Mouse (Mus musculus) limb, embryonic 14.5 days (tissue): ENCODE measurements around the gene Bach2. TPM values are rescaled to one million over a fixed set of nuclear protein-coding genes. Genes with fewer than 3 reads are reported as not detected.

ENCODE experiments used
- ATAC-seq: fragments of 200-750 bp; cut with Nextera tagmentation; 2 replicates; pipeline ENCODE4 v1.8.0; 2017; ENCODE audit warnings: low read depth, moderate number of reproducible peaks, moderate TSS enrichment; ENCODE audit not compliant: low FRiP score
- DNase-seq: peaks from one replicate; pipeline ENCODE4 v3.0.0-alpha.2; 2015; ENCODE audit warnings: low spot score
- H3K27ac ChIP-seq: fragments of 300-500 bp; sonication (generic); replicated peaks from 2 replicates; pipeline ENCODE4 v1.5.1; 2014; ENCODE audit warnings: low read depth, mild to moderate bottlenecking, low read length, moderate library complexity, mixed read lengths
- H3K27me3 ChIP-seq: fragments of 300-500 bp; sonication (generic); 2 replicates; pipeline ENCODE4 v1.6.1; 2014; ENCODE audit warnings: low read length, mixed read lengths; ENCODE audit not compliant: control insufficient read depth, insufficient read depth
- H3K36me3 ChIP-seq: fragments of 300-500 bp; sonication (generic); 2 replicates; pipeline ENCODE4 v1.6.1; 2014; ENCODE audit warnings: mild to moderate bottlenecking, low read length, moderate library complexity, mixed read lengths; ENCODE audit not compliant: control insufficient read depth, insufficient read depth
- H3K4me1 ChIP-seq: fragments of 300-500 bp; sonication (generic); 2 replicates; pipeline ENCODE4 v1.6.1; 2014; ENCODE audit warnings: antibody characterized with exemption, low read length, mixed read lengths; ENCODE audit not compliant: control insufficient read depth, insufficient read depth
- H3K4me2 ChIP-seq: fragments of 300-500 bp; sonication (generic); replicated peaks from 2 replicates; pipeline ENCODE4 v1.6.1; 2014; ENCODE audit warnings: low read depth, mild to moderate bottlenecking, low read length, moderate library complexity; ENCODE audit not compliant: severe bottlenecking
- H3K4me3 ChIP-seq: fragments of 300-500 bp; sonication (generic); replicated peaks from 2 replicates; pipeline ENCODE4 v1.5.1; 2014; ENCODE audit warnings: low read length
- H3K9ac ChIP-seq: fragments of 300-500 bp; sonication (generic); 2 replicates; pipeline ENCODE4 v1.6.1; 2014; ENCODE audit warnings: mild to moderate bottlenecking, low read depth, low read length, moderate library complexity; ENCODE audit not compliant: severe bottlenecking
- H3K9me3 ChIP-seq: fragments of 300-500 bp; sonication (generic); 2 replicates; pipeline ENCODE4 v1.6.1; 2016; ENCODE audit warnings: low read length; ENCODE audit not compliant: control insufficient read depth
- POLR2A ChIP-seq: fragments of 200-500 bp; IDR thresholded peaks from 2 replicates; pipeline ENCODE4 v1.8.0; 2012; ENCODE audit warnings: inconsistent platforms, mild to moderate bottlenecking, moderate library complexity, borderline replicate concordance; ENCODE audit not compliant: insufficient read depth, insufficient read length; ENCODE audit errors: extremely low read depth
- WGBS: fragments of 180-500 bp; shearing (Covaris S2); extraction: QIAGEN DNeasy Blood & Tissue Kit; methylation state at CpG from one replicate; pipeline ENCODE4 v1.1.7; 2014; 5-methylcytosine and 5-hydroxymethylcytosine counted together
- polyA plus RNA-seq, 2 experiments: library from polyadenylated mRNA; depleted of rRNA in 1 of 2; stranded (reverse) in 1 of 2; unstranded in 1 of 2; fragments of >200 nt; fragmentation: Nextera tagmentation in 1 of 2; extraction: Ambion mirVana in 1 of 2; gene quantifications; 2 replicates each; pipeline versions ENCODE4 v1.2.1 to v1.2.3; 2012 to 2014

The Bach2 gene
- polyA plus RNA-seq, 2 experiments: 6.0 to 9.6 TPM

DNA sequence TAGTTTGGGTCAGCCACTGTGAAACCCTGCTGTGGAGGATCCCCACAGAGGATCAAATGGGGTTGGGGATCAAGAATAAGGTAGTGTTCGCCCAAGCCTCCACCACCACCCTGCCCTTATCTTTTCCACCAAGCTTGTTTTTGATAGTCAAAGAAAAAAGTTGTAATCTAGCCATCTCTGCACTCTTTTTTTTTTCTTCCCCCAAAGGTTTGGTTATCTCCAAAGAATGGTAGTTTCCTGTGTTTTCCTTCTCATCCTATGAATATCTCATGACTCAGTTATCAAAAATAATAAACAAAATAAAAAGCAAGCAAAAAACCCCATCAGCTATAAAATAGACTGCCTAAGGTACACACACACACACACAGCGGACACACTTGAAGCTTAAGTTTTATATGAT, 28.6 kb upstream of the Bach2 start:
- Histone ChIP-seq H3K9ac (no peak overlapping the region), H3K9me3 (no peaks in the 10 kb centered on the region), H3K4me2 (no peak overlapping the region), H3K27ac (no peak overlapping the region), H3K36me3 (no peaks in the 10 kb centered on the region), H3K4me3 (no peak overlapping the region), H3K27me3 (no peaks in the 10 kb centered on the region), H3K4me1 (peaks cover 7% of the 10 kb centered on the region)
- no peak for TF ChIP-seq POLR2A
- DNase-seq (no peak), ATAC-seq (no peak)
- WGBS: 86% methylated on average over 2 of the region's 2 CpGs

DNA sequence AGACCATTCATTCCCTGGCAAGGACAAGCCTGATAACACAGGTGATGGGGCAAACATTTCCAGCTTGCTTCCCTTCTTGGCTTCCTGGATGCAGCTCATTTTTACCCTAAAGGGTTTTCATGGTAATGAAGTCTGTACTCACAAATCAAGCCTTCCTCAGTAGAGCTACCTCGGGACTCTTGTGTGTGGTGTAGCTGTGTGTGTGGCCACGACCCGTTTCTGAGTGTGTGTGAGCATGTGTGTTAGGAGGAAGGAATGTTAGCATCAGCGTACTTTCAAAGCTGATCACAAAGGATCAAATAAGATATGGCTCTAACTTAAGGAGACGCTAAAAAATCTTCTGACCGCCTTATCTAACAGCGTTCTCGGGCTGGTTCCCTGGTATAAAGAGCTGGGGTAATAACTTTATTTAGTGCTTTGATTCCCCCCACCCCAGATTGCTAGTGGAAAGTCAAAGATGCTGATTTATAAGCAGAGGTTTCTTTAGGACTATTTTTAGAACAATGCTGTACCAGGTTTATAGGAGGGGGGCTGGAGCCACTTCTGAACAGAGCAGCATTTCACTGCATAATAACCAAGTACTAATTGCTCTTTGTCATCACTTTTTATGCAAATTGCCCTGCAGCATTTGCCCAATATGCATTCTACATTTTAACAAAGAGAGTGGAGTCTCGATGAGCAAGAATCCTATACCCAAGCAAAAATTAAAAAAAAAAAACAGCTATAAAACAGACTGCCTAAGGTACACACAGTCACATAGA, 28.0 kb upstream of the Bach2 start:
- H3K4me1 ChIP-seq: peaks cover 7% of the 10 kb centered on the region
- no peak for ATAC-seq
- WGBS: 49% methylated on average over 9 of the region's 9 CpGs
- H3K9ac ChIP-seq: no peak overlapping the region
- no peaks in the 10 kb centered on the region for H3K27me3 ChIP-seq
- no peak for DNase-seq
- no peak overlapping the region for H3K4me2 ChIP-seq
- no peaks in the 10 kb centered on the region for H3K36me3 ChIP-seq
- H3K9me3 ChIP-seq: no peaks in the 10 kb centered on the region
- no peak overlapping the region for H3K27ac ChIP-seq
- H3K4me3 ChIP-seq: no peak overlapping the region
- no peak for TF ChIP-seq POLR2A

DNA sequence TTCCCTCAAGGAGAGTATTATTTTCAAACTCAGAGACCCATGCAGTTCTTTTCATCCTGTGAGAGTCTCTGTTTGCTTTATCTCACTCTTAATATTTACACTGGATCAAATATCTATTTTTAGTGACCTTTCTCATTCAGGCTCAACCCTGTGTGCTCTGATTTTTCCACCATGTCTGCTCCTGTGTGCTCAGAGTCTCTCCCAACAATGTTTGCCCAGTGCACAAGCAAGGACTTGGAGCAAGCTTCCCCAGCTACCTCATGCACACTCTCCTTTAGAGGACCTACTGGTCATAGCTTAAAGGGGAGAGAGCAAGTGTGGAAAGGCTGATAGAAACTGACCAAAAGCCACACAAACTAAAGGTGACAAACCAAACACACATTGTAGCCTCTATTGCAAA, 26.0 kb upstream of the Bach2 start:
- H3K27me3 ChIP-seq: no peaks in the 10 kb centered on the region
- H3K4me3 ChIP-seq: no peak overlapping the region
- H3K4me1 ChIP-seq: peaks cover 7% of the 10 kb centered on the region
- no peak overlapping the region for H3K27ac ChIP-seq
- no peak for DNase-seq
- H3K9ac ChIP-seq: no peak overlapping the region
- no peak for TF ChIP-seq POLR2A
- no peaks in the 10 kb centered on the region for H3K9me3 ChIP-seq
- no peaks in the 10 kb centered on the region for H3K36me3 ChIP-seq
- H3K4me2 ChIP-seq: no peak overlapping the region
- ATAC-seq: no peak

DNA sequence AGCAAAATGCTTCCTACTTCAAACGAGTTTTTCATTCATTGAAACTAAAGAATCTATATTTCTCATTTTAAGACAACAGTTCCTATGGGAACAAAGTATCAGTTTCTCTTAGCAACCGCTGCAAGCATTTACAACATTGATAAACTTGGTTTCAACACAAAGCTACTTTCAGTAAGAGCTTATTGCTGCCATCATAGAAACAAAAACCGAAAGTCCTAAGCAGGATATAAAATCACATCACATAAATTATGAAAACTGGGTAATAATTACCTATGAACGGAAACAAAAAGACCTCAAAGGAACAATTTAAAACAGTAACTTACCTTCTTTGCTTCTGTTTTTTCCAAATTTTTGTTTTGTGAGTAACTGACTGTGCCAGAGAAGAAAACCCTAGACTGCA, 22.1 kb upstream of the Bach2 start:
- Histone ChIP-seq H3K4me3 (no peak overlapping the region), H3K9ac (no peak overlapping the region), H3K27ac (no peak overlapping the region), H3K27me3 (no peaks in the 10 kb centered on the region), H3K9me3 (no peaks in the 10 kb centered on the region), H3K4me2 (no peak overlapping the region), H3K36me3 (no peaks in the 10 kb centered on the region), H3K4me1 (peaks cover 14% of the 10 kb centered on the region)
- ATAC-seq (no peak), DNase-seq (no peak)
- 41% methylated on average over 4 of the region's 4 CpGs for WGBS
- no peak for TF ChIP-seq POLR2A

DNA sequence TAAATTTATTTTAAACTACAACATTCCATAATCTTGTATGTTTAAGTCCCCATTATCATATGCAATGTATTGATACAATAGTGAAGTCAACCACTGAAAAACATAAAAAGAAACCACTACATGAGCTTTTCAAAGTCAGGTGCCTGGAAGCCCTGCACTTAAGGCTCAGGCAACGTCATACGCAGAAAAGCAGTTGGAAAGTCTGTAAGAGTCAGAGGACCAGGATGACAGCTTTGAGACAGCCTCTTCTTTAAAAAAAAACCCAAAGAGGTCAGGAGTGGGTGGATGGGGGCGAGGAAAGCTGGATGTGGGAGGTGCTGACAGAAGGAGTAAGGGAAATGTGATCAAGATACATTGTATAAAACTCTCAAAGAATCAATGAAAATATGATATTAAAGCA, 21.6 kb upstream of the Bach2 start:
- no peaks in the 10 kb centered on the region for H3K9me3 ChIP-seq
- H3K36me3 ChIP-seq: no peaks in the 10 kb centered on the region
- no peak for ATAC-seq
- peaks cover 14% of the 10 kb centered on the region for H3K4me1 ChIP-seq
- H3K27me3 ChIP-seq: no peaks in the 10 kb centered on the region
- WGBS: 70% methylated on average over 3 of the region's 3 CpGs
- no peak overlapping the region for H3K9ac ChIP-seq
- H3K27ac ChIP-seq: no peak overlapping the region
- H3K4me3 ChIP-seq: no peak overlapping the region
- DNase-seq: no peak
- H3K4me2 ChIP-seq: no peak overlapping the region
- TF ChIP-seq POLR2A: no peak
